Mouse (Mus musculus): ENCODE measurements around the gene Gtf2h5. TPM values are rescaled to one million over a fixed set of nuclear protein-coding genes. Genes with fewer than 3 reads are reported as not detected.

Gene Gtf2h5
- polyA plus RNA-seq, 1 experiment from 2014 or later: 106 TPM

GRCm38 (mm10) chr17:6110956-6111355, 31.4 kb downstream of the Gtf2h5 start:
- H3K36me3 ChIP-seq: no peaks in the 10 kb centered on the region
- no peak overlapping the region for H3K4me3 ChIP-seq (replicated peaks)
- DNase-seq: no peak
- no peak overlapping the region for H3K4me2 ChIP-seq
- peaks cover 15% of the 10 kb centered on the region for H3K27me3 ChIP-seq
- H3K9ac ChIP-seq: no peak overlapping the region
- H3K4me1 ChIP-seq (replicated peaks): peaks cover 14% of the 10 kb centered on the region
- no peak for ATAC-seq (ENCODE audit: low read depth)
- H3K27ac ChIP-seq: no peak overlapping the region
- 72% methylated on average over 3 of the region's 3 CpGs for WGBS (ENCODE audit: insufficient replicate concordance)
- no peaks in the 10 kb centered on the region for H3K9me3 ChIP-seq (replicated peaks)

- no peaks in the 10 kb centered on the region for H3K9me3 ChIP-seq (replicated peaks)
- H3K27ac ChIP-seq: no peak overlapping the region
- no peak for ATAC-seq (ENCODE audit: low read depth)
Observed at GRCm38 (mm10) chr17:6113653-6114052, 34.1 kb downstream of the Gtf2h5 start.

GRCm38 (mm10) chr17:6115085-6115484, 35.5 kb downstream of the Gtf2h5 start:
- Histone ChIP-seq H3K4me1 (replicated peaks) (no peaks in the 10 kb centered on the region), H3K4me2 (no peak overlapping the region), H3K27me3 (no peaks in the 10 kb centered on the region), H3K27ac (no peak overlapping the region), H3K9me3 (replicated peaks) (no peaks in the 10 kb centered on the region), H3K4me3 (replicated peaks) (no peak overlapping the region), H3K36me3 (no peaks in the 10 kb centered on the region), H3K9ac (no peak overlapping the region)
- no peak for ATAC-seq (ENCODE audit: low read depth)
- no peak for DNase-seq
- WGBS (ENCODE audit: insufficient replicate concordance): 74% methylated on average over 9 of the region's 9 CpGs

More at GRCm38 (mm10) chr17:6113653-6114052, 34.1 kb downstream of the Gtf2h5 start:
- no peak overlapping the region for H3K4me2 ChIP-seq
- DNase-seq: no peak
- no peak overlapping the region for H3K4me3 ChIP-seq (replicated peaks)
- no peak overlapping the region for H3K9ac ChIP-seq
- 69% methylated on average over 6 of the region's 6 CpGs for WGBS (ENCODE audit: insufficient replicate concordance)
- H3K27me3 ChIP-seq: no peaks in the 10 kb centered on the region
- H3K36me3 ChIP-seq: no peaks in the 10 kb centered on the region
- no peaks in the 10 kb centered on the region for H3K4me1 ChIP-seq (replicated peaks)

GRCm38 (mm10) chr17:6117148-6117725, 37.7 kb downstream of the Gtf2h5 start:
- H3K9ac ChIP-seq: no peak overlapping the region
- no peaks in the 10 kb centered on the region for H3K27me3 ChIP-seq
- no peaks in the 10 kb centered on the region for H3K9me3 ChIP-seq (replicated peaks)
- no peak for ATAC-seq (ENCODE audit: low read depth)
- H3K36me3 ChIP-seq: 0 out of 2 replicates have a peak, but pooled peaks cover 4% of the 10 kb centered on the region
- 72% methylated on average over 4 of the region's 4 CpGs for WGBS (ENCODE audit: insufficient replicate concordance)
- no peak overlapping the region for H3K4me2 ChIP-seq
- DNase-seq: no peak
- H3K27ac ChIP-seq: no peak overlapping the region
- H3K4me3 ChIP-seq (replicated peaks): no peak overlapping the region
- no peaks in the 10 kb centered on the region for H3K4me1 ChIP-seq (replicated peaks)

- Histone ChIP-seq H3K27ac (no peak overlapping the region), H3K4me3 (replicated peaks) (no peak overlapping the region), H3K4me2 (no peak overlapping the region), H3K36me3 (0 out of 2 replicates have a peak, but pooled peaks cover 11% of the 10 kb centered on the region), H3K4me1 (replicated peaks) (no peaks in the 10 kb centered on the region), H3K27me3 (no peaks in the 10 kb centered on the region), H3K9me3 (replicated peaks) (no peaks in the 10 kb centered on the region), H3K9ac (no peak overlapping the region)
- WGBS (ENCODE audit: insufficient replicate concordance): 76% methylated on average over 3 of the region's 3 CpGs
- DNase-seq (no peak), ATAC-seq (ENCODE audit: low read depth) (no peak)
Observed at GRCm38 (mm10) chr17:6117917-6118316, 38.3 kb downstream of the Gtf2h5 start.

- Histone ChIP-seq H3K27ac (no peak overlapping the region), H3K4me1 (replicated peaks) (no peaks in the 10 kb centered on the region), H3K4me3 (replicated peaks) (no peak overlapping the region), H3K36me3 (0 out of 2 replicates have a peak, but pooled peaks cover 11% of the 10 kb centered on the region), H3K9ac (no peak overlapping the region), H3K27me3 (no peaks in the 10 kb centered on the region), H3K9me3 (replicated peaks) (no peaks in the 10 kb centered on the region), H3K4me2 (no peak overlapping the region)
- DNase-seq (no peak), ATAC-seq (ENCODE audit: low read depth) (no peak)
- 69% methylated on average over 4 of the region's 4 CpGs for WGBS (ENCODE audit: insufficient replicate concordance)
Observed at GRCm38 (mm10) chr17:6118861-6119260, 39.3 kb downstream of the Gtf2h5 start.

- Histone ChIP-seq H3K4me1 (replicated peaks) (no peaks in the 10 kb centered on the region), H3K9me3 (replicated peaks) (no peaks in the 10 kb centered on the region), H3K4me2 (no peak overlapping the region), H3K4me3 (replicated peaks) (no peak overlapping the region), H3K36me3 (0 out of 2 replicates have a peak, but pooled peaks cover 11% of the 10 kb centered on the region), H3K27me3 (no peaks in the 10 kb centered on the region), H3K27ac (no peak overlapping the region), H3K9ac (no peak overlapping the region)
- DNase-seq: no peak
- no peak for ATAC-seq (ENCODE audit: low read depth)
- WGBS (ENCODE audit: insufficient replicate concordance): 76% methylated on average over 4 of the region's 4 CpGs
Observed at GRCm38 (mm10) chr17:6123776-6124175, 44.2 kb downstream of the Gtf2h5 start.

GRCm38 (mm10) chr17:6125441-6125840, 45.9 kb downstream of the Gtf2h5 start:
- no peak overlapping the region for H3K27ac ChIP-seq
- H3K4me2 ChIP-seq: no peak overlapping the region
- H3K4me3 ChIP-seq (replicated peaks): no peak overlapping the region
- DNase-seq: no peak
- no peaks in the 10 kb centered on the region for H3K4me1 ChIP-seq (replicated peaks)
- H3K9ac ChIP-seq: no peak overlapping the region
- no peaks in the 10 kb centered on the region for H3K27me3 ChIP-seq
- ATAC-seq (ENCODE audit: low read depth): no peak
- no peaks in the 10 kb centered on the region for H3K9me3 ChIP-seq (replicated peaks)
- 0 out of 2 replicates have a peak, but pooled peaks cover 11% of the 10 kb centered on the region for H3K36me3 ChIP-seq
- 65% methylated on average over 3 of the region's 3 CpGs for WGBS (ENCODE audit: insufficient replicate concordance)

- Histone ChIP-seq H3K27ac (no peak overlapping the region), H3K9me3 (replicated peaks) (no peaks in the 10 kb centered on the region), H3K4me2 (no peak overlapping the region), H3K27me3 (no peaks in the 10 kb centered on the region), H3K9ac (no peak overlapping the region), H3K36me3 (no peaks in the 10 kb centered on the region), H3K4me1 (replicated peaks) (no peaks in the 10 kb centered on the region), H3K4me3 (replicated peaks) (no peak overlapping the region)
- ATAC-seq (ENCODE audit: low read depth): no peak
- WGBS (ENCODE audit: insufficient replicate concordance): 35% methylated on average over 3 of the region's 3 CpGs
- DNase-seq: no peak
Observed at GRCm38 (mm10) chr17:6128039-6128438, 48.5 kb downstream of the Gtf2h5 start.

GRCm38 (mm10) chr17:6129361-6129760, 49.8 kb downstream of the Gtf2h5 start:
- 66% methylated on average over 4 of the region's 4 CpGs for WGBS (ENCODE audit: insufficient replicate concordance)

GRCm38 (mm10) chr17:6131083-6131482, 51.5 kb downstream of the Gtf2h5 start:
- Histone ChIP-seq H3K4me1 (replicated peaks) (no peaks in the 10 kb centered on the region), H3K27me3 (no peaks in the 10 kb centered on the region), H3K4me2 (no peak overlapping the region), H3K4me3 (replicated peaks) (no peak overlapping the region), H3K9me3 (replicated peaks) (no peaks in the 10 kb centered on the region), H3K9ac (no peak overlapping the region), H3K36me3 (no peaks in the 10 kb centered on the region), H3K27ac (no peak overlapping the region)
- DNase-seq (no peak), ATAC-seq (ENCODE audit: low read depth) (no peak)
- 62% methylated on average over 3 of the region's 3 CpGs for WGBS (ENCODE audit: insufficient replicate concordance)

More at GRCm38 (mm10) chr17:6129361-6129760, 49.8 kb downstream of the Gtf2h5 start:
- no peak for DNase-seq
- no peaks in the 10 kb centered on the region for H3K27me3 ChIP-seq
- ATAC-seq (ENCODE audit: low read depth): no peak
- H3K4me3 ChIP-seq (replicated peaks): no peak overlapping the region
- no peaks in the 10 kb centered on the region for H3K36me3 ChIP-seq
- H3K4me1 ChIP-seq (replicated peaks): no peaks in the 10 kb centered on the region
- H3K9me3 ChIP-seq (replicated peaks): no peaks in the 10 kb centered on the region
- no peak overlapping the region for H3K9ac ChIP-seq
- H3K27ac ChIP-seq: no peak overlapping the region
- no peak overlapping the region for H3K4me2 ChIP-seq
